Mouse (Mus musculus) hindbrain, embryonic 11.5 days (tissue): ENCODE measurements at regions not wholly inside any gene's neighbourhood (a gene's known extent, or its start where the extent isn't known, plus 50 kb on each side); places are given as distances from the start of the nearest gene placed in this dataset.
"Not testable (repeated sequence)": the region's sequence is repeated elsewhere in the genome, so short reads cannot be mapped to it uniquely, and the experiment has no call there.

Experiments used
- ATAC-seq: fragments of 200-750 bp; cut with Nextera tagmentation; 2 replicates; pipeline ENCODE4 v1.8.0; 2017; ENCODE audit warnings: mild to moderate bottlenecking, moderate TSS enrichment, moderate library complexity; ENCODE audit not compliant: low FRiP score
- DNase-seq: peaks from one replicate; pipeline ENCODE4 v3.0.0-alpha.2; 2015; ENCODE audit warnings: low spot score
- H3K27ac ChIP-seq: fragments of 300-500 bp; sonication (generic); 2 replicates; pipeline ENCODE4 v1.5.1; 2014; ENCODE audit warnings: mild to moderate bottlenecking, low read depth, low read length
- H3K27me3 ChIP-seq: fragments of 300-500 bp; sonication (generic); 2 replicates; pipeline ENCODE4 v1.6.1; 2014; ENCODE audit warnings: mild to moderate bottlenecking, low read length, moderate library complexity, mixed read lengths; ENCODE audit not compliant: control insufficient read depth, insufficient read depth
- H3K36me3 ChIP-seq: fragments of 300-500 bp; sonication (generic); 2 replicates; pipeline ENCODE4 v1.6.1; 2014; ENCODE audit warnings: mild to moderate bottlenecking, low read length, moderate library complexity, mixed read lengths; ENCODE audit not compliant: control insufficient read depth, insufficient read depth
- H3K4me1 ChIP-seq: fragments of 300-500 bp; sonication (generic); replicated peaks from 2 replicates; pipeline ENCODE4 v1.6.1; 2014; ENCODE audit warnings: low read length, mixed read lengths; ENCODE audit not compliant: control insufficient read depth, insufficient read depth
- H3K4me2 ChIP-seq: fragments of 300-500 bp; sonication (generic); replicated peaks from 2 replicates; pipeline ENCODE4 v1.6.1; 2014; ENCODE audit warnings: mild to moderate bottlenecking, low read depth, low read length
- H3K4me3 ChIP-seq: fragments of 300-500 bp; sonication (generic); 2 replicates; pipeline ENCODE4 v1.5.1; 2014; ENCODE audit warnings: low read depth, low read length
- H3K9ac ChIP-seq: fragments of 300-500 bp; sonication (generic); 2 replicates; pipeline ENCODE4 v1.6.1; 2014; ENCODE audit warnings: low read depth, low read length
- H3K9me3 ChIP-seq: fragments of 300-500 bp; sonication (generic); 2 replicates; pipeline ENCODE4 v1.6.1; 2016; ENCODE audit warnings: low read length; ENCODE audit not compliant: control insufficient read depth
- WGBS: fragments of 180-500 bp; shearing (Covaris S2); extraction: QIAGEN DNeasy Blood & Tissue Kit; methylation state at CpG from one replicate; pipeline ENCODE4 v1.1.7; 2014; 5-methylcytosine and 5-hydroxymethylcytosine counted together

DNA sequence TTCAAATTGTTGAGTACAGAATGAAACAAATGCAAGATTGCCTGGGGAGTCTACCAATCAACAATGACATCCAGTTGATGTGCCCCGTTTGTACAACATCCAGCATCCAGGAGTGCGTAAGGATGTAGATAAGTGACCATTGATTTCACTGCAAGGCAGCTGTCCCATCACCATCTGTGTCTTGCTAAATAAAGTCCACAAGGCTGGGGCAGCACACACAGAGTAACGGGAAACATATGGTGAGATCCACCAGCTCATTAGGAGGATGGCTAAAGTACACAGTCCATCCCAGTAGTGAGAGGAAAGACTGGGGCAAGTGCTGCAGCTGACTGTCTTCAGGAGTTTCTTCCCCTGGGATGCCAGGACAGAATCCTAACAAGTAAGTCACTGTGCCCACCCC lies 284.8 kb downstream of the Phf3 start:
- no peak for DNase-seq
- H3K36me3 ChIP-seq: no peaks in the 10 kb centered on the region
- H3K4me2 ChIP-seq: no peak overlapping the region
- no peak overlapping the region for H3K4me3 ChIP-seq
- WGBS: 63% methylated on average over 3 of the region's 3 CpGs
- no peaks in the 10 kb centered on the region for H3K4me1 ChIP-seq
- H3K9ac ChIP-seq: no peak overlapping the region
- H3K27me3 ChIP-seq: no peaks in the 10 kb centered on the region
- no peak for ATAC-seq
- no peak overlapping the region for H3K27ac ChIP-seq
- no peaks in the 10 kb centered on the region for H3K9me3 ChIP-seq

DNA sequence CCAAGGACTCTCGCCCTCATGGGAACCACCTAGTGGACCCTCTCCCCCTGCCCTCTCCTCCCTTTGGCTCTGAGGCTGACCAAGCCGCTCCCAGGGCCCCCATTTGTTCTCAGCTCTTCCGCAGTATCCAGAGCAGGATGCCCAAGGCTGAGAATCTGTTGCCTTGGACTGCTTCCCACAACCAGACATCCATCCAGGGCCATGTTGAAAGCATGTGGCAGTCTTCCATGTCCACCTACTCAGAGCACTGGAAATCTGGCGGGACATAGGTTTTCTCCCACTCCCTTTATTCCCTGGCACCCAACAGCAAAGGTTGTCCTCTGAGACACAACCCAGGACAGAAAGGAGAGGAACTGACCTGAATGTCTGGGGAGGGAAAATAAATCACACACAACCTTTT lies 285.4 kb downstream of the Phf3 start:
- Histone ChIP-seq H3K27ac (no peak overlapping the region), H3K36me3 (no peaks in the 10 kb centered on the region), H3K4me2 (no peak overlapping the region), H3K9ac (no peak overlapping the region), H3K4me3 (no peak overlapping the region), H3K27me3 (no peaks in the 10 kb centered on the region), H3K9me3 (no peaks in the 10 kb centered on the region), H3K4me1 (no peaks in the 10 kb centered on the region)
- WGBS: 89% methylated on average over 4 of the region's 4 CpGs
- ATAC-seq: no peak
- DNase-seq: no peak

DNA sequence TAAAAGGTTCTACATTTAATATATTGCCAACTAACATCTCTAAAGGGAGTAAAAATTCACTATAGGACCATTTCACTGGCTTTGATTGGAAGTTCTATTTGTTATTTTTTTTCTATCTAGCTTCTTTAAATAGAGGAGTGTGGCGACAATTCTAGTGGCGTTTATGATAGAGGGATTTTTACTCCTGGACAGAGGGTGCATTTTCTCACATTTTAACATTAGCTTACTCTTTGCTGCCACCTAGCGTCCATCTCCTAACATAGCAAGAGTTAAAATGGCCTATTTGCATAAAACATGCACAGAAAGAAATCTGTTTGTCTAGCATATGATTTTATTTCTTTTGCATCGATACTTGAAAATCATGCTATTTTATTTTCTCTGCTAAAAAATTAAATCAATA lies 288.9 kb downstream of the Phf3 start:
- Histone ChIP-seq H3K36me3 (no peaks in the 10 kb centered on the region), H3K27ac (no peak overlapping the region), H3K4me1 (no peaks in the 10 kb centered on the region), H3K27me3 (no peaks in the 10 kb centered on the region), H3K9me3 (no peaks in the 10 kb centered on the region), H3K4me3 (no peak overlapping the region), H3K9ac (no peak overlapping the region), H3K4me2 (no peak overlapping the region)
- DNase-seq (peak; percentile 82), ATAC-seq (peak; percentile 43; the same call in 1 of the 2 replicates)
- WGBS: 9% methylated on average over 4 of the region's 4 CpGs

DNA sequence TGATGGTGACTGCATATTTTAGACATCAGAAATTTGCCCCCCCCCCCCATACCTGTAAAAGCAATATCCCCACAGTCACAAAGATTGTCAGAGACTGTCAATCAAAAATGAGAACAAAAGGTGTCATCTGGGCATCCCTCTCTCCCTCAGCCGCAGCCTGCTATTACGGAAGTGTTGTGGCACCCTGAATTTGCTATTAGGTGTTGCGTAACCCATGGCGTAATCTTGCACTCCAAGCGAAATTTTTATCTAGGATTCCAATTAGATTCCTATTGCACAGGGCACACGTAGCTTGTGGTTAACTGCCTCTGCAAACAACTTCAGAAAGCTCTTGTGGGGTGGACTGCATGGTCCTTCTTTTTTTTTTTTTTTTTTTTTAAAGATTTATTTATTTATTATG lies 289.9 kb downstream of the Phf3 start:
- Histone ChIP-seq H3K9ac (no peak overlapping the region), H3K4me3 (no peak overlapping the region), H3K36me3 (no peaks in the 10 kb centered on the region), H3K4me1 (no peaks in the 10 kb centered on the region), H3K9me3 (no peaks in the 10 kb centered on the region), H3K27me3 (no peaks in the 10 kb centered on the region), H3K27ac (no peak overlapping the region), H3K4me2 (no peak overlapping the region)
- WGBS: 79% methylated on average over 6 of the region's 6 CpGs
- no peak for ATAC-seq
- DNase-seq: no peak

DNA sequence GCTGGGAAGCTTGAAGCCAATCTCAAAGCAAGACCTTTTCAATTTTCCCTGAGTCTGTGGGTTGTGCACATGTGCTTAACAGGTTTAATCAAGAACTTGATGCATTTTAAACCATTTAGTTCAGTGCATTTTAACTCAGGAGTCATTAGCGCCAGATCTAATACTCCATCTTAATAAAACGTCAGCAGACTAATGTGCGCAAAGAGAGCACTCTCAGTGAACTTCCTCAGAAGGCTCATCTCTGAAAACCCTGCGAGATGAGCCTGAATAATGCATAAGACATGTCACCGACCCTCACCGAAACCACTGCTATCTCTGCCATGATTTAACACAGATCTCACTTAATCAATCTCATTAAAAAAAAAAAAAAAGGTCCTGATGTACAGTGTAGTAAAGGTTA lies 309.0 kb downstream of the Phf3 start:
- ATAC-seq (peak; percentile 33; the same call in 1 of the 2 replicates), DNase-seq (no peak)
- no peak overlapping the region for H3K9ac ChIP-seq
- no peak overlapping the region for H3K4me3 ChIP-seq
- no peaks in the 10 kb centered on the region for H3K27me3 ChIP-seq
- WGBS: 83% methylated on average over 6 of the region's 6 CpGs
- H3K9me3 ChIP-seq: no peaks in the 10 kb centered on the region
- no peak overlapping the region for H3K27ac ChIP-seq
- no peak overlapping the region for H3K4me2 ChIP-seq
- no peaks in the 10 kb centered on the region for H3K36me3 ChIP-seq
- no peaks in the 10 kb centered on the region for H3K4me1 ChIP-seq

DNA sequence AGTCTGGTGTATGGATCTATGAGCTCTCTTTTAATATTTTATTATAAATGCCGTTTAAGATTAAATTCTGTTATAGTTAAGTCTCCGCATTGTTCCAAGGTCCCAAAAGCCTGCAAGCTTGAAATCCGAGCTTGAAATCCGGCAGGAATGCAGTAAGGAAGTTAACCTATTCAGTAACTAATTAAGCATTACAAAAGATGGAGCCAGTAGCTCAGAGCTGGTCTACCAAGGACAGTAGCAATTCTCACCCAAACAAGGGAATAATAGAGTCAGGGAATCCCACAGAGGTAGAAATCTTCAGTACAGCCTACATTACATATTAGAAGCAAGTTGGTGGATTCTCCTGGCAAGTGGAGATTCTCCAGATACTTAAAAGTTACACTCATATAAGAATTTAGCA lies 325.0 kb downstream of the Phf3 start:
- not testable (repeated sequence) for H3K4me2 ChIP-seq, ATAC-seq, H3K36me3 ChIP-seq, H3K9ac ChIP-seq, H3K27me3 ChIP-seq, DNase-seq, H3K4me3 ChIP-seq, H3K9me3 ChIP-seq, H3K27ac ChIP-seq, H3K4me1 ChIP-seq
- WGBS: 24% methylated on average over 4 of the region's 4 CpGs

DNA sequence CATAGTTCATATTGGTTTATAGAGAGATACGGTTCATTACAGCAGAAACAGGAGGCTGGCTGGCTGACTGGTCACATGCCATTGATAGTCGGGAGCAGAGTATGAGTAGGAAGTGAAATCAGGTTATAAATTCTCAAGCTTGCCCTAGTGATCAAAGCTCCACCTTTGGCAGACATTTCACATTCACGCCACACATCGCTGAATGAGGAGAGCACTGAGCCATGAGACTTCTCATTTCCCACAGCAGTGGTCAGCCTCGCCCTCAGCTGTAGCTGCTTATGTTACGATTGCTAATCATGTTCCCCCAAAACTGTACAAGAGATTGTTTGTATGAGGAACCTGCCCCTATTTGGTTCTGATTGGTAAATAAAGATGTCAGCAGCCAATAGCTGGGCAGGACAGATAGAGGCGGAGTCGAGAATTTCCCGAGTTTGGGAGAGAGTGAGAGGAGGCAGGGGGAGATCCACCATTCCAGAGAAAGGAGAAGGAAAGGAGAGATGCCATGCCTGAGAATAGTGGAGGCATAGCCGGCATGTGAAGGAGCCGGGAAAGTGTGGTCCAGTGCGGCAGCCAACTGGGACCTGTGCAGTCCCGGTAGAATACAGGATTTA lies 333.5 kb downstream of the Phf3 start:
- Histone ChIP-seq H3K27me3 (no peaks in the 10 kb centered on the region), H3K4me3 (no peak overlapping the region), H3K4me2 (no peak overlapping the region), H3K9me3 (no peaks in the 10 kb centered on the region), H3K36me3 (no peaks in the 10 kb centered on the region), H3K9ac (no peak overlapping the region), H3K4me1 (no peaks in the 10 kb centered on the region), H3K27ac (no peak overlapping the region)
- DNase-seq: no peak
- ATAC-seq: no peak
- WGBS: 93% methylated on average over 13 of the region's 13 CpGs

DNA sequence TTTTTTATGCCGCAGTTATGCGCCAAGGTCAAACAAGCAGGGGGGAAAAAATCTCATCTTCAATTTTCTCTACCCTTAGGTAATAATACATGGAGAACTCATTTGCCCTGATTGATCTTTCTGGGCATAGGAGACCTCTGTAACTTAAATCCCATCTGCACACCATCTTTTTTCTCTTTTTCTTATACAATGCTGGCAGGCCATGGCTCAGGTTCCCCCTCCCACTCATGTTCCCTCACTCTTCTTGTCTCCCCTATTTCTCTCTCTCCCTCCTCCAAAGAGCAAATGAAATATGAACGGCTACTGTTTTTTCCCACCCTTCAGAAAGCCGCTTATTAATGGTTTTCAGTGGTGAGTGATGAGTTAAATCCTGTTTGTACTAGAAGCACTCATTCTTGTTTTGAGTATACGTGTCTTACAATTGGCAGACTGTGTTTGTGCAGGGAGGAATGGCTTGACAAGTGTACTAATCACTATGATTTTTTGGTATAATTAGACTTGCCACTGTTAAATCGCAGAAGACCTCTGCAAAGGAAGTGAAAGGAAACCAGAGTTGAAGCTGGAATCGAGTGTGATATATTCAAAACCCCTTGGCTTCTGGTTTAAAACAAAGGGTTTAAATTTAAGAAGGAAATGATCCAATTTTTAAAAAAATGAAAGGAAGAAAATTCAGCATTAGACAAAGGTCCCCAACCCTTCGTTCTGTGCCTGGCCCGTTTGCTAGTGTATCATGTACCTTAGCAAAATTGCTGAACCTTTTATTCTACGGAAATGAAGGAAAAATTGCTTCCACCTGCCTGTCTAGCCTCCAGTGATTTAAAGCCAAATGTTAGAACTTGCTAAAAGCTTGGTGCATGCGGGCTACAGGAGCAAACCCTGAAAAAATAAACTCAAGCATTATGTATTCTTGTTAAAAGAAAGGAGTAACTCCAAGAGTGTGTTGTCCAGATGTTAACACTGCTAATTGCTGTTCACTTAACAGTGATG lies 336.4 kb downstream of the Phf3 start:
- Histone ChIP-seq H3K27me3 (no peaks in the 10 kb centered on the region), H3K9ac (no peak overlapping the region), H3K9me3 (no peaks in the 10 kb centered on the region), H3K27ac (no peak overlapping the region), H3K36me3 (no peaks in the 10 kb centered on the region), H3K4me3 (no peak overlapping the region), H3K4me1 (no peaks in the 10 kb centered on the region), H3K4me2 (no peak overlapping the region)
- WGBS: 68% methylated on average over 11 of the region's 11 CpGs
- ATAC-seq (no peak), DNase-seq (no peak)

DNA sequence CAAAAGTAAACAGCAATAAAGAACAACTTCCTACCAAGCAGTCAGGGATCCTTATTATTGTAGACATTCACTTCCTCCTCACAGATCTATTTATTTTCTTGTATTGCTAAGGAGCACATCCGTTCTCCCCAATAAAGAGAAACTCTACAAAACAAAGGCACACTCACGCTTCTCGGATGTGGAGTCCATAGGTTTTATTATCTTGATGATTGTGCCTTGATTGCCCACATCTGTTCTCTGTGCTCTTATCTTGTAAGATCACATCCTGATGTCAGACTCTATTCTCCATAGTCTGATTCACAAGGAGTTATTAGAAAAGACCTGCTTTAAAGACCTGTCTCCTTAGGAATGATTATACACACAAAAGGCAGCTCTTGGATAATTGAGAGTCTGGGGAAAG lies 356.4 kb downstream of the Phf3 start:
- Histone ChIP-seq H3K4me3 (no peak overlapping the region), H3K4me2 (no peak overlapping the region), H3K9ac (no peak overlapping the region), H3K36me3 (no peaks in the 10 kb centered on the region), H3K27ac (no peak overlapping the region), H3K9me3 (no peaks in the 10 kb centered on the region), H3K27me3 (no peaks in the 10 kb centered on the region), H3K4me1 (no peaks in the 10 kb centered on the region)
- DNase-seq: no peak
- ATAC-seq: no peak
- WGBS: 89% methylated on average over 3 of the region's 3 CpGs
